Mouse (Mus musculus) CH12.LX (cell line): ENCODE measurements around the gene Myh8. TPM values are rescaled to one million over a fixed set of nuclear protein-coding genes. Genes with fewer than 3 reads are reported as not detected.

ENCODE experiments used
- DNase-seq: peaks from one replicate; pipeline ENCODE4 v3.0.0-alpha.2; 2013; ENCODE audit errors: extremely low read depth
- H3K27ac ChIP-seq: 2 replicates; pipeline ENCODE4 v1.5.1; 2012; ENCODE audit warnings: low read depth, mild to moderate bottlenecking, control low read depth, moderate library complexity; ENCODE audit not compliant: insufficient read depth
- H3K27me3 ChIP-seq: replicated peaks from 2 replicates; pipeline ENCODE3; 2012; ENCODE audit warnings: inconsistent platforms
- H3K36me3 ChIP-seq, 2 experiments: replicated peaks in 1 of 2; 2 replicates each; pipeline versions ENCODE3 to v1.6.1; 2012; ENCODE audit warnings: inconsistent platforms in 1 of 2, low read length in 1 of 2, mild to moderate bottlenecking in 1 of 2, mixed read lengths in 1 of 2, moderate library complexity in 1 of 2; ENCODE audit not compliant: control insufficient read depth in 1 of 2, insufficient read depth in 1 of 2
- H3K4me1 ChIP-seq, 2 experiments: 2 replicates each; pipeline ENCODE4 v1.6.1; 2012; ENCODE audit warnings: inconsistent platforms in 1 of 2, moderate library complexity in 1 of 2; ENCODE audit not compliant: insufficient read depth in 2 of 2, control insufficient read depth in 1 of 2
- H3K4me2 ChIP-seq: 2 replicates; pipeline ENCODE4 v1.6.1; 2012; ENCODE audit warnings: low read depth, mild to moderate bottlenecking, control low read depth; ENCODE audit not compliant: poor library complexity, insufficient read depth, severe bottlenecking
- H3K4me3 ChIP-seq, 3 experiments: fragments of 150-350 bp in 1 of 3; sonication (generic) in 1 of 3; replicated peaks in 1 of 3; 2 replicates each; pipeline versions ENCODE3 to v1.5.1; 2011 to 2012; ENCODE audit warnings: low read depth in 2 of 3, low read length in 2 of 3, mild to moderate bottlenecking in 2 of 3, moderate library complexity in 2 of 3, control low read depth in 1 of 3, improper control_type of control experiment in 1 of 3, inconsistent platforms in 1 of 3, mixed read lengths in 1 of 3; ENCODE audit not compliant: poor library complexity in 1 of 3
- H3K79me2 ChIP-seq: replicated peaks from 2 replicates; pipeline ENCODE4 v1.6.1; 2012; ENCODE audit warnings: mild to moderate bottlenecking, moderate library complexity; ENCODE audit not compliant: control insufficient read depth, poor library complexity, insufficient read depth, severe bottlenecking; ENCODE audit errors: extremely low read depth
- H3K9ac ChIP-seq: 2 replicates; pipeline ENCODE4 v1.6.1; 2012; ENCODE audit warnings: low read depth, mild to moderate bottlenecking, control low read depth, moderate library complexity; ENCODE audit not compliant: insufficient read depth
- H3K9me3 ChIP-seq: replicated peaks from 2 replicates; pipeline ENCODE3; 2012; ENCODE audit warnings: low read length, inconsistent platforms, mixed read lengths
- CHD2 ChIP-seq: IDR thresholded peaks from 2 replicates; pipeline ENCODE4 v1.6.1; 2011; ENCODE audit warnings: low read length, improper control_type of control experiment
- E2F4 ChIP-seq: IDR thresholded peaks from 2 replicates; pipeline ENCODE4 v1.6.1; 2011; ENCODE audit warnings: low read depth, low read length, improper control_type of control experiment; ENCODE audit not compliant: insufficient replicate concordance
- ELF1 ChIP-seq: IDR thresholded peaks from 2 replicates; pipeline ENCODE4 v1.6.1; 2014; ENCODE audit warnings: low read depth, mild to moderate bottlenecking, inconsistent platforms, low read length, improper control_type of control experiment
- IRF4 ChIP-seq: IDR thresholded peaks from 2 replicates; pipeline ENCODE4 v1.6.1; 2014; ENCODE audit warnings: low read depth, mild to moderate bottlenecking, inconsistent platforms, low read length, improper control_type of control experiment
- JUND ChIP-seq: conservative IDR thresholded peaks from 2 replicates; pipeline ENCODE4 v1.6.1; 2011; ENCODE audit warnings: low read depth, low read length, improper control_type of control experiment
- MAFK ChIP-seq: IDR thresholded peaks from 2 replicates; pipeline ENCODE4 v1.6.1; 2011; ENCODE audit warnings: low read length, improper control_type of control experiment; ENCODE audit not compliant: insufficient replicate concordance
- MAX ChIP-seq: IDR thresholded peaks from 2 replicates; pipeline ENCODE4 v1.6.1; 2011; ENCODE audit warnings: low read length, improper control_type of control experiment
- MAZ ChIP-seq: IDR thresholded peaks from 2 replicates; pipeline ENCODE4 v1.6.1; 2012; ENCODE audit warnings: low read depth, mild to moderate bottlenecking, inconsistent platforms, low read length, improper control_type of control experiment, moderate library complexity
- MXI1 ChIP-seq: IDR thresholded peaks from 2 replicates; pipeline ENCODE4 v1.6.1; 2011; ENCODE audit warnings: mild to moderate bottlenecking, low read depth, low read length, improper control_type of control experiment
- MYC ChIP-seq: IDR thresholded peaks from 2 replicates; pipeline ENCODE4 v1.6.1; 2011; ENCODE audit warnings: low read depth, mild to moderate bottlenecking, improper control_type of control experiment, low read length
- NRF1 ChIP-seq: IDR thresholded peaks from 2 replicates; pipeline ENCODE4 v1.6.1; 2014; ENCODE audit warnings: low read depth, mild to moderate bottlenecking, inconsistent platforms, low read length, improper control_type of control experiment, moderate library complexity
- POLR2A ChIP-seq: IDR thresholded peaks from 2 replicates; pipeline ENCODE4 v1.6.1; 2011; ENCODE audit warnings: low read depth, mild to moderate bottlenecking, improper control_type of control experiment, low read length
- POLR2AphosphoS2 ChIP-seq: IDR thresholded peaks from 2 replicates; pipeline ENCODE4 v1.6.1; 2011; ENCODE audit warnings: low read depth, low read length, improper control_type of control experiment
- SIN3A ChIP-seq: IDR thresholded peaks from 2 replicates; pipeline ENCODE4 v1.6.1; 2012; ENCODE audit warnings: low read length, improper control_type of control experiment, inconsistent platforms
- SMC3 ChIP-seq: IDR thresholded peaks from 2 replicates; pipeline ENCODE4 v1.6.1; 2011; ENCODE audit warnings: low read depth, low read length, improper control_type of control experiment
- TCF12 ChIP-seq: IDR thresholded peaks from 2 replicates; pipeline ENCODE4 v1.6.1; 2014; ENCODE audit warnings: low read depth, mild to moderate bottlenecking, inconsistent platforms, low read length, improper control_type of control experiment
- USF1 ChIP-seq: IDR thresholded peaks from 2 replicates; pipeline ENCODE4 v1.6.1; 2014; ENCODE audit warnings: low read depth, mild to moderate bottlenecking, inconsistent platforms, low read length, improper control_type of control experiment
- ZMIZ1 ChIP-seq: IDR thresholded peaks from 2 replicates; pipeline ENCODE4 v1.6.1; 2012; ENCODE audit warnings: low read depth, mild to moderate bottlenecking, inconsistent platforms, low read length, improper control_type of control experiment
- ZNF384 ChIP-seq: IDR thresholded peaks from 2 replicates; pipeline ENCODE4 v1.6.1; 2012; ENCODE audit warnings: low read depth, low read length, improper control_type of control experiment, inconsistent platforms
- dilution Hi-C: fragments of 300-500 bp; cut with MboI; formaldehyde crosslinking; loops from 2 replicates; pipeline ENCODE4 v1.14.3; 2020; ENCODE audit warnings: low sequenced_read_pairs; ENCODE audit not compliant: extremely low pct_unique_long_range_greater_than_20kb, extremely low pct_ligation_motif_present
- in situ Hi-C: fragments of 300-500 bp; cut with MboI; formaldehyde crosslinking; loops from 3 replicates; pipeline ENCODE4 v1.14.3; 2019; ENCODE audit warnings: low sequenced_read_pairs, low pct_ligation_motif_present, low pct_unique_long_range_greater_than_20kb, mixed read lengths
- polyA plus RNA-seq: library from polyadenylated mRNA; unstranded; fragments of >175 nt; gene quantifications from 2 replicates; pipeline ENCODE4 v1.2.1, GENCODE M21; 2012; ENCODE audit warnings: low read depth; ENCODE audit not compliant: insufficient read length
- total RNA-seq, 2 experiments: library from RNA; depleted of rRNA; stranded (reverse); fragments of 300-350 nt in 1 of 2; fragments of >200 nt in 1 of 2; gene quantifications; 2 replicates each; pipeline ENCODE4 v1.2.3; 2012 to 2014

Gene Myh8
- total RNA-seq (2012; rRNA removed) (0.04 TPM in 1 of 2 replicates, not detected in the other), total RNA-seq (2014; rRNA removed) (not detected in 2 replicates), polyA plus RNA-seq (not detected in 2 replicates)

DNA sequence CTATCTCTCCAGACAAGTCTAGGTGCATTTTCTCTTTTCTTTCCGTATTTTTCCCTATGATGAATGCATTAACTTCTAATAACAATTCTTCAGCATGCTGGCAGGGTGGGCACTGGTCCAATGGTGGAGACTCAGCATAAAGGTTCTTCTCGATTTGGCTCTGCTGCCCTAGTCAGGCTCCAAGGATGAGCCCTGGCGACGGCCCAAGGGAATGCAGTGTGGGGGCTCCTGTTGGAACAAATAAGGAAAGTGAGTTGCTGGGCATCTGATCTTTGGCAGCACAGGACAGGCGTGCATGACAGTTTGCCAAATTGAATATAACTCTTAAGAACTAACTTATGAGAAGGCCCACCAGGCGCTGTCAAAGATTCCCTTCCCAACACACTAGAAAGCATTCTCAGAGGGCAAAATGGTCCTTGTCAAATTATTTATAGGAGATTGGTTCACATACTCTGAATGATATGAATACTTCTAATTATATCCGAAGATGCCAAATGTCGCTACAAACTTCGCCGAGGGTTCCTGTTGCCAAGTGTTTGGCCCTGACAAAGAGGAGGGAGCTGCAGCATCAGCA lies at the start of gene Myh8:
TSS of gene Myh8 (plus strand) at position 524 of the 574 bp plus-strand sequence.
- in situ Hi-C loops (no loop called here), dilution Hi-C loops (no loop called here)
- H3K9me3 ChIP-seq: no peaks in the 10 kb centered on the region
- H3K79me2 ChIP-seq: no peaks in the 10 kb centered on the region
- H3K9ac ChIP-seq: no peak within 1 kb of the TSS
- DNase-seq: no peak
- H3K27ac ChIP-seq: no peak within 1 kb of the TSS
- H3K4me2 ChIP-seq: no peak within 1 kb of the TSS
- no peak for TF ChIP-seq POLR2AphosphoS2
- no peak for TF ChIP-seq IRF4
- TF ChIP-seq POLR2A: no peak
- TF ChIP-seq E2F4: no peak
- no peak for TF ChIP-seq NRF1
- no peak for TF ChIP-seq USF1
- TF ChIP-seq TCF12: no peak
- TF ChIP-seq CHD2: no peak
- no peak for TF ChIP-seq JUND
- H3K4me1 ChIP-seq: peaks cover 0 to 4% of the 10 kb centered on the region in 2 experiments; a peak in 1 of 4 replicates
- H3K36me3 ChIP-seq: no peaks in the 10 kb centered on the region
- H3K4me3 ChIP-seq: no peak within 1 kb of the TSS
- H3K27me3 ChIP-seq: no peaks in the 10 kb centered on the region

- Histone ChIP-seq H3K27ac (no peak overlapping the region), H3K4me3 (no peak overlapping the region), H3K4me1 (peaks cover 4 to 21% of the 10 kb centered on the region in 2 experiments; a peak in 3 of 4 replicates), H3K36me3 (no peaks in the 10 kb centered on the region), H3K9me3 (peaks cover 5% of the 10 kb centered on the region), H3K27me3 (no peaks in the 10 kb centered on the region), H3K9ac (no peak overlapping the region), H3K79me2 (no peaks in the 10 kb centered on the region), H3K4me2 (no peak overlapping the region)
- no peak for DNase-seq
- dilution Hi-C loops: no loop called here
- in situ Hi-C loops: loop anchor here (10.0 kb wide), 1 partner anchor 64 kb away; no protein-coding TSS in a partner anchor
- no peak for TF ChIP-seq SIN3A
- TF ChIP-seq MXI1: no peak
- no peak for TF ChIP-seq ZMIZ1
- no peak for TF ChIP-seq MYC
- no peak for TF ChIP-seq E2F4
- TF ChIP-seq ZNF384: no peak
- TF ChIP-seq ELF1: no peak
- no peak for TF ChIP-seq MAX
- no peak for TF ChIP-seq MAZ
- TF ChIP-seq POLR2A: no peak
- no peak for TF ChIP-seq TCF12
- TF ChIP-seq SMC3: no peak
- TF ChIP-seq MAFK: no peak
Measured at GRCm38 (mm10) chr11:67228731-67229130, 48.2 kb upstream of the Myh8 start.
